Mouse (Mus musculus) bone marrow, adult 2 months (tissue): Measurements from ENCODE around the gene Slc7a10.

ENCODE experiments used
- CTCF ChIP-seq: fragments of 200-500 bp; IDR thresholded peaks from 2 replicates; pipeline ENCODE4 v1.5.1; 2011; ENCODE audit warnings: low read length, control low read depth; ENCODE audit not compliant: control insufficient read depth, insufficient read depth
- POLR2A ChIP-seq: fragments of 200-500 bp; IDR thresholded peaks from 2 replicates; pipeline ENCODE4 v1.6.1; 2011; ENCODE audit warnings: low read depth, mild to moderate bottlenecking, control low read depth, low read length, borderline replicate concordance; ENCODE audit not compliant: control insufficient read depth

DNA sequence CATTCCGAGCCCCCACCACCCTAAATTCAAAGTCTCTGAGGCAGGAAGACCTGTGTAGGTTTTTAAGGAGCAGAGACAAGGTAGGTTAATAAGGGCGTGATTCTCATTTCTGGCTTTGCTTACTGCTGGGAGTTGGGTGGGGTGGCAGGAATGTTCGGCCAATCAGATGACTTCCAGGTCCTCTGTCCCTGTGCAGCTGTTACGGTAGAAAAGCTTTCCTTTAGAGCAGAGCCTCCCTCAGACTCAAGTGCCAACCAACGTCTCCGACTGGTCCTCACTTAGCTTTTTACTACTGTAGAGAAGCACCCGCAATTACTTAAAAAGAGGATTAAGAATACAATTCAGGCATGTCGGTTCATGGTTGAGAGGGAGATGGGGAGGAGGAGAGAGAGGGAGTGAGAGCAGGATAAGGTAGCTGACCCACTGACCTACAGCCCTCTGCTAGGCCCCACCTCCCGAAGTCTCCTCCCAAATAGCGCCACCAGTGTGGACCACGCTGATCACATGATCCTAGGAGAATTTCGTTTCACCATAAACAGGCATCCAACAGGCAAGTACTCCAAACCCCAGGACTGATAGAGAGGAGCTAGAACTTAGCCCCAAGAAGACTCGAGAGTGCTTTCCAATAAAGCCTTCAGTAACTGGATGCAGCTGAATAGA lies 46.7 kb downstream of the Slc7a10 start:
- TF ChIP-seq CTCF: no peak
- TF ChIP-seq POLR2A: no peak
